Mouse (Mus musculus): Measurements from ENCODE around the gene Myh11.

DNA sequence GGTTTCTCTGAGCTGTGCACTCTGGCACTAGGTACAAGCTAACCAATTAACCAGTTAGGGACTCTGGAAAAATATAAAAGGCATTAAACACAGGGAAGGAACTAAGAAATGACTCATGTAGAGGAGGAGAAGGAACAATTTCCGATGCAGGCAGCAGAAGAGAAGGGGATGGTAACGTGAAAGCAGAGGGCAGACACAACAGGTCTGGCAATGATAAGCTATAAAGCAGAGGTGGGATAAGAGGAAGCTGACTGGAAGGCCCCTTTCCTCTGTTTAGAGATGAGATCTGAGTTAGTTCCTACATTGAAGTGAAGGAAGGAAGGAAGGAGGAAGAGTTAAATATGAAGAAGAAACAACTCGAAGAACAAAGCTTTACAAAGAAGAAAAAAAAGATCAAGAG is 18.7 kb upstream of the Myh11 start:
- TF ChIP-seq CTCF (IDR thresholded peaks at IDR 0.05; ENCODE audit: low read depth, low read length) (no peak), POLR2A (IDR thresholded peaks at IDR 0.05; ENCODE audit: borderline replicate concordance, low read depth, low read length) (no peak)
